Mouse (Mus musculus) myocyte (in vitro differentiated cells): ENCODE data around the gene Igf1r.

Source experiments
- MAX ChIP-seq: IDR thresholded peaks from one replicate; pipeline ENCODE4 v1.6.1; 2011; ENCODE audit warnings: low read depth, mild to moderate bottlenecking, control low read depth
- MYOD1 ChIP-seq, 3 experiments: IDR thresholded peaks; one replicate each; pipeline ENCODE4 v1.6.1; 2011; ENCODE audit warnings: control low read depth in 2 of 3, low read depth in 2 of 3, mild to moderate bottlenecking in 2 of 3, moderate library complexity in 1 of 3; ENCODE audit not compliant: insufficient read length in 2 of 3, control insufficient read depth in 1 of 3
- POLR2A ChIP-seq: IDR thresholded peaks from one replicate; pipeline ENCODE4 v1.6.1; 2011; ENCODE audit warnings: low read depth, mild to moderate bottlenecking, control low read depth, moderate library complexity; ENCODE audit not compliant: insufficient read length
- REST ChIP-seq: IDR thresholded peaks from one replicate; pipeline ENCODE4 v1.6.1; 2011; ENCODE audit warnings: mild to moderate bottlenecking, control low read depth, moderate library complexity; ENCODE audit not compliant: insufficient read depth, insufficient read length
- USF1 ChIP-seq: IDR thresholded peaks from one replicate; pipeline ENCODE4 v1.6.1; 2011; ENCODE audit warnings: low read depth, mild to moderate bottlenecking, control low read depth, moderate library complexity

DNA sequence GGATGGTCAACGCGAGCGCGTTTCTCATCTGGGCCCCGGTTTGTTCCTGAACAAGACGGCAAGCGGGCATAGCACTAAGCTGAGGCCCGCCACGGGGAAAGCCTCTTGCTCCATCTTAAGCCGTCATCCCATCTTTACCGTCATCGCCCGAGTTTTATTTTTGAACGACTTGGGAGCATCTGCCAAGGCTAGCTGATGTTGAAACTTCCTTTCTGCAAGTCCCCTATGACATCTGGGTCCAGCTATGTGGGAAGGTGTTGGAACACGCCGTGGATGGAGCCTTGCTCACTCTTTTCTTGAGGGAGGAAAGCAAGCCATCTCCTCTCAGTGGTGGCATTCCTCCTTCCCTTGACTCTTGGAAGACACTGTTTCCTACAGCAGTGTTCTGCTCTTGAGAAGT lies 182.3 kb downstream of the Igf1r start:
- TF ChIP-seq USF1 (no peak), MAX (no peak), MYOD1 (IDR thresholded peaks at IDR 0.05; ENCODE audit: control insufficient read depth in 1 of 3, insufficient read length in 2 of 3, low read depth in 2 of 3) (no peak), POLR2A (no peak), REST (no peak)
